Mouse (Mus musculus) liver, embryonic 11.5 days (tissue): ENCODE measurements at regions not wholly inside any gene's neighbourhood (a gene's known extent, or its start where the extent isn't known, plus 50 kb on each side); places are given as distances from the start of the nearest gene placed in this dataset.

ENCODE experiments used
- ATAC-seq: fragments of 200-750 bp; cut with Nextera tagmentation; replicated peaks from 2 replicates; pipeline ENCODE4 v1.8.0; 2017; ENCODE audit warnings: moderate number of reproducible peaks, mild to moderate bottlenecking, moderate TSS enrichment, moderate library complexity; ENCODE audit not compliant: low FRiP score
- DNase-seq: peaks from one replicate; pipeline ENCODE4 v3.0.0-alpha.2; 2017; ENCODE audit warnings: low spot score
- H3K27ac ChIP-seq: fragments of 300-500 bp; sonication (generic); 2 replicates; pipeline ENCODE4 v1.5.1; 2014; ENCODE audit warnings: mild to moderate bottlenecking, low read depth, low read length, control low read depth
- H3K27me3 ChIP-seq: fragments of 300-500 bp; sonication (generic); replicated peaks from 2 replicates; pipeline ENCODE4 v1.6.1; 2014; ENCODE audit warnings: low read length, mixed read lengths; ENCODE audit not compliant: control insufficient read depth, insufficient read depth
- H3K36me3 ChIP-seq: fragments of 300-500 bp; sonication (generic); 2 replicates; pipeline ENCODE4 v1.6.1; 2014; ENCODE audit warnings: mild to moderate bottlenecking, low read length, moderate library complexity, mixed read lengths; ENCODE audit not compliant: control insufficient read depth, insufficient read depth
- H3K4me1 ChIP-seq: fragments of 300-500 bp; sonication (generic); replicated peaks from 2 replicates; pipeline ENCODE4 v1.6.1; 2014; ENCODE audit warnings: low read length, mixed read lengths; ENCODE audit not compliant: control insufficient read depth, insufficient read depth
- H3K4me2 ChIP-seq: fragments of 300-500 bp; sonication (generic); 2 replicates; pipeline ENCODE4 v1.6.1; 2014; ENCODE audit warnings: mild to moderate bottlenecking, control low read depth, moderate library complexity
- H3K4me3 ChIP-seq: fragments of 300-500 bp; sonication (generic); 2 replicates; pipeline ENCODE4 v1.5.1; 2014; ENCODE audit warnings: low read depth, low read length, control low read depth
- H3K9ac ChIP-seq: fragments of 300-500 bp; sonication (generic); 2 replicates; pipeline ENCODE4 v1.6.1; 2014; ENCODE audit warnings: low read depth, low read length, control low read depth
- H3K9me3 ChIP-seq: fragments of 300-500 bp; sonication (generic); 2 replicates; pipeline ENCODE4 v1.6.1; 2016; ENCODE audit warnings: low read length, inconsistent platforms, mixed read lengths; ENCODE audit not compliant: control insufficient read depth
- WGBS: fragments of 180-500 bp; shearing (Covaris S2); extraction: QIAGEN DNeasy Blood & Tissue Kit; methylation state at CpG from one replicate; pipeline ENCODE4 v1.1.7; 2014; 5-methylcytosine and 5-hydroxymethylcytosine counted together

GRCm38 (mm10) chr4:99459436-99459835, 163.7 kb downstream of the Gm12689 start:
- no peak overlapping the region for H3K27ac ChIP-seq
- DNase-seq (peak; percentile 38), ATAC-seq (no peak)
- H3K9ac ChIP-seq: no peak overlapping the region
- peaks cover 3% of the 10 kb centered on the region; the same call in 1 of the 2 replicates for H3K27me3 ChIP-seq
- no peak overlapping the region for H3K4me2 ChIP-seq
- 20% methylated on average over 14 of the region's 14 CpGs for WGBS
- H3K9me3 ChIP-seq: no peaks in the 10 kb centered on the region
- H3K4me3 ChIP-seq: no peak overlapping the region
- no peaks in the 10 kb centered on the region for H3K36me3 ChIP-seq
- no peaks in the 10 kb centered on the region for H3K4me1 ChIP-seq

- DNase-seq (no peak), ATAC-seq (no peak)
- peaks cover 3% of the 10 kb centered on the region; the same call in 1 of the 2 replicates for H3K27me3 ChIP-seq
- H3K4me2 ChIP-seq: no peak overlapping the region
- WGBS: 80% methylated on average over 9 of the region's 9 CpGs
- H3K4me3 ChIP-seq: no peak overlapping the region
- H3K9ac ChIP-seq: no peak overlapping the region
- no peak overlapping the region for H3K27ac ChIP-seq
- H3K9me3 ChIP-seq: no peaks in the 10 kb centered on the region
- no peaks in the 10 kb centered on the region for H3K36me3 ChIP-seq
- no peaks in the 10 kb centered on the region for H3K4me1 ChIP-seq
Observed at GRCm38 (mm10) chr4:99465493-99465892, 169.8 kb downstream of the Gm12689 start.

- Histone ChIP-seq H3K4me2 (no peak overlapping the region), H3K27me3 (no peaks in the 10 kb centered on the region), H3K36me3 (no peaks in the 10 kb centered on the region), H3K27ac (no peak overlapping the region), H3K4me1 (no peaks in the 10 kb centered on the region), H3K9ac (no peak overlapping the region), H3K4me3 (no peak overlapping the region), H3K9me3 (no peaks in the 10 kb centered on the region)
- WGBS: 56% methylated on average over 11 of the region's 11 CpGs
- DNase-seq: no peak
- ATAC-seq: no peak
Observed at GRCm38 (mm10) chr4:99475701-99476218, 180.1 kb downstream of the Gm12689 start.

- ATAC-seq (no peak), DNase-seq (no peak)
- H3K9me3 ChIP-seq: no peaks in the 10 kb centered on the region
- no peak overlapping the region for H3K27ac ChIP-seq
- H3K4me1 ChIP-seq: no peaks in the 10 kb centered on the region
- H3K27me3 ChIP-seq: no peaks in the 10 kb centered on the region
- H3K4me2 ChIP-seq: no peak overlapping the region
- no peak overlapping the region for H3K4me3 ChIP-seq
- WGBS: 49% methylated on average over 4 of the region's 4 CpGs
- H3K36me3 ChIP-seq: no peaks in the 10 kb centered on the region
- H3K9ac ChIP-seq: no peak overlapping the region
Observed at GRCm38 (mm10) chr4:99484271-99484670, 171.8 kb upstream of the Foxd3 start.

- ATAC-seq: no peak
- H3K4me1 ChIP-seq: no peaks in the 10 kb centered on the region
- H3K9me3 ChIP-seq: no peaks in the 10 kb centered on the region
- 70% methylated on average over 12 of the region's 12 CpGs for WGBS
- H3K27ac ChIP-seq: no peak overlapping the region
- no peak for DNase-seq
- H3K27me3 ChIP-seq: no peaks in the 10 kb centered on the region
- H3K36me3 ChIP-seq: no peaks in the 10 kb centered on the region
- H3K9ac ChIP-seq: no peak overlapping the region
- H3K4me2 ChIP-seq: no peak overlapping the region
- no peak overlapping the region for H3K4me3 ChIP-seq
Observed at GRCm38 (mm10) chr4:99491536-99492514, 164.3 kb upstream of the Foxd3 start.

GRCm38 (mm10) chr4:99503221-99503744, 152.8 kb upstream of the Foxd3 start:
- WGBS: 82% methylated on average over 10 of the region's 10 CpGs
- H3K9ac ChIP-seq: no peak overlapping the region
- no peak overlapping the region for H3K4me2 ChIP-seq
- no peak overlapping the region for H3K27ac ChIP-seq
- no peaks in the 10 kb centered on the region for H3K9me3 ChIP-seq
- H3K4me1 ChIP-seq: no peaks in the 10 kb centered on the region
- no peak overlapping the region for H3K4me3 ChIP-seq
- no peak for DNase-seq
- H3K36me3 ChIP-seq: no peaks in the 10 kb centered on the region
- no peaks in the 10 kb centered on the region for H3K27me3 ChIP-seq
- no peak for ATAC-seq

GRCm38 (mm10) chr4:99511993-99512392, 144.1 kb upstream of the Foxd3 start:
- H3K36me3 ChIP-seq: no peaks in the 10 kb centered on the region
- H3K4me2 ChIP-seq: no peak overlapping the region
- no peak for ATAC-seq
- H3K9me3 ChIP-seq: no peaks in the 10 kb centered on the region
- no peaks in the 10 kb centered on the region for H3K27me3 ChIP-seq
- no peak overlapping the region for H3K27ac ChIP-seq
- WGBS: 66% methylated on average over 6 of the region's 6 CpGs
- H3K4me1 ChIP-seq: no peaks in the 10 kb centered on the region
- DNase-seq: no peak
- no peak overlapping the region for H3K4me3 ChIP-seq
- H3K9ac ChIP-seq: no peak overlapping the region

- H3K9me3 ChIP-seq: no peaks in the 10 kb centered on the region
- no peaks in the 10 kb centered on the region for H3K36me3 ChIP-seq
- H3K4me1 ChIP-seq: no peaks in the 10 kb centered on the region
- H3K27me3 ChIP-seq: no peaks in the 10 kb centered on the region
- ATAC-seq: no peak
- H3K4me3 ChIP-seq: no peak overlapping the region
- no peak overlapping the region for H3K4me2 ChIP-seq
- H3K9ac ChIP-seq: no peak overlapping the region
- no peak for DNase-seq
- H3K27ac ChIP-seq: no peak overlapping the region
- WGBS: 77% methylated on average over 3 of the region's 3 CpGs
Observed at GRCm38 (mm10) chr4:99516883-99517282, 139.2 kb upstream of the Foxd3 start.
